Mouse (Mus musculus) left cerebral cortex, adult 18-20 months (tissue): Measurements from ENCODE around the gene Vwa8. TPM values are rescaled to one million over a fixed set of nuclear protein-coding genes. Genes with fewer than 3 reads are reported as not detected.
"Not testable (repeated sequence)": the region's sequence is repeated elsewhere in the genome, so short reads cannot be mapped to it uniquely, and the experiment has no call there.

Source experiments
- DNase-seq, 2 experiments: peaks; one replicate each; pipeline ENCODE4 v3.0.0; 2021 to 2022; ENCODE audit warnings: low spot score in 2 of 2, mixed read lengths in 1 of 2
- total RNA-seq, 2 experiments: library from RNA; stranded (reverse); gene quantifications; 2 replicates each; pipeline ENCODE4 v1.2.3; 2021

Gene Vwa8
- total RNA-seq, 2 experiments from 2014 or later: 33.7 to 36.3 TPM

GRCm38 (mm10) chr14:78970621-78971020, 121.8 kb downstream of the Vwa8 start:
- no peak for DNase-seq

- DNase-seq: no peak
Measured at GRCm38 (mm10) chr14:78972424-78972823, 123.6 kb downstream of the Vwa8 start.

DNA sequence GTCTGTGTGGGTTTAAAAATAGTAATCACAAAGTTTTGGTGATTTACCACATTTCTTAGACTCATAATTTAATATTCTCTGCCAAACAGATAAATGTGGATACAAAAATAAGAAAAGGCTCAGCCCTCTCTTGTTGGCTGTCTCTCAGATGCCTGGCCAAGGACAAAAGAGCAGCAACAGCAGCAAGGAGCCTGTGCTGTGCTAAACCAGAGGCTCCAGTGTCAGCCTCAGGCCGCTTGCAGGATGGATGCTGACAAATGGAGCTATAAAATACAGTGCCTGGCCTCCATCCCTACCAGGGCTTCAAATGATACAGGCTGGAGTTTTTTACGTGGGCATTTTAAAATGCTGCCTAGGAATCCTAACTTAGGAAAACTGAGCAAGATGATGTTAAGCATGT, 134.3 kb downstream of the Vwa8 start:
- DNase-seq: no peak

GRCm38 (mm10) chr14:78984296-78984695, 135.4 kb downstream of the Vwa8 start:
- DNase-seq: peak; percentile 22 to 31

DNA sequence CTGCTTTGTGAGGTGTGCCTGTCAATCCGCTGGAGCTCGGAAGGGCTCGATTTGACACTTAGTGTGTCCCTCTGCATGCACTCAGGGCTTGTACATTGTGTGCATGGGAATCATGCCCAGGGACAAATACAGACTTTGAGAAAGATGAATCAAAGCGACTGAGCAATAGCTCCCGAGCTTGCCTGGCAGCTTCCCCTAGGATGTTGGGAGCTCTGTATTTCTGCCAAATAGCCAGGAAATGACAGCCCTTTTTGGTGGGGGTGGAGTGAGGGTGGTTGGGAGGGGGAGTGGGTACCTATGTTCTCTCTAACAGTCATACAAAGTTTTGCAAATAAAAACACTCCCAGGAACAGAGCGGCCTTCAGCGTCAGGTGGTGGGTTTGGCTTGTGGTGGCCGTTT, 138.7 kb downstream of the Vwa8 start:
- DNase-seq: peak; percentile 18 to 33

- no peak for DNase-seq
Measured at GRCm38 (mm10) chr14:78992456-78992855, 143.6 kb downstream of the Vwa8 start.

GRCm38 (mm10) chr14:78993515-78993914, 144.7 kb downstream of the Vwa8 start:
- DNase-seq: no peak

DNA sequence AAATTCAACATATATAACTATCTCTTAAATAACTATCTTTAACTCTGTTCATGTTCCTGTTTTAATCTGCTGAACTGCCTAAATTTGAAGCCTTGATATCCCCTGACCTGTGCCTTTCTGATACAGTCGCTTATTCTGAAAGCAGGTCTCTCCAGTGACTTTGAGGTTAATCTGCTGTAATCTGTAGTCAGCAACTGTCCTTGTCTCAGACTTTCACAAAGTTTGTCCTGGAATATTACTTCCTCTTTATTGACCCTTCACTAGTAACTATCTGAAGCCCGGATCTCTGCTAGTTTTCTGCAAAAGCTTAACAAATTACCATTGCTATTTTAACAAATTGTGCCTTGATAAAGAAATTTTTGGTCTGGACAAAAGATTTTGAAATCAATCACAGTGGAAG, 147.5 kb downstream of the Vwa8 start:
- DNase-seq: no peak

DNA sequence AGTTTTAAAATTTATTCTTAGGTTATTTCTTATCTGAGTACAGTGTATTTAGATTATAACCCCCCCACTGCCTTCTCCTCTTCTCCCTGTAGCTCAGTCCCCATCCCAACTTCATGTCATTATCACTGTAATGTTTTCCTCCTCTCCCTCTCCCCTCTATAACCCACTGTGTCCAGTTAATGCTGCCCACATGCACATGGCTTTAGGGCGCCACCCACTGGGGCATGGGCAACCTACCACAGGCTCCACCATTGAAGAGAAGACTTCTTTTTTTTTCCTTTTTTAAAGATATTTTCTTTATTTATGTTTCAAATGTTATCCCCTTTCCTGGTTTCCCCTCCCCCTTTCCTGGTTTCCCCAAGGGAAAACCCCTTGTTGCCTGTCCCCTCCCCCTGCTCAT, 154.7 kb downstream of the Vwa8 start:
- DNase-seq: no peak

GRCm38 (mm10) chr14:79017710-79018109, 168.9 kb downstream of the Vwa8 start:
- not testable (repeated sequence) for DNase-seq

- DNase-seq: no peak
Measured at GRCm38 (mm10) chr14:79018564-79018963, 169.7 kb downstream of the Vwa8 start.

- no peak for DNase-seq
Measured at GRCm38 (mm10) chr14:79021725-79022124, 172.9 kb downstream of the Vwa8 start.

DNA sequence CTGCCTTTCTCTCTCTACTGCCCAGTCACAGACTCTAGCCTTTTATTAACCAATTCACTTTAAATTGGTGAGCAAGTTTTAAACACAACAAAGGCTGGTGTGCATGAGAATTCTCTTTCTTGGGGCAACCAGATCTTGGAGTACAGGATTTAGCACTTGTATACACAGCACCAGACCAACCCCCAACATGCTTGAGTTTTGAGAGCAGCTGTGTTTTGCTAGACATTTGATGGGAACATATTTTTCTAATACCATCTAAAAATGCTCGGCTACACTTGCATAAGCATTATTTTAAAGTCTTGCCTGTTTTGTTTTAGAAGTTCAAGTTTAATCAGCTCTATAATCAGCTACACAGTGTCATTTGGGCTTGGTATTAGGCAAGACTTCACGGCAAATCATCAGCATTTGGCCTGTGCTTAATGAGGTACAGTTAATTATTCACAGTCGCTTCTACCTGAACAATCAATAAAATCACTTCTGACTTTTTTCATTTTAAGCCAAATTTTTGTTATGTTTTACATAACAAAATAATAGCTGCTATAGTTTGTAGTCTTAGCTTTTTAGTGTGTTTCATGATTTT, 180.2 kb downstream of the Vwa8 start:
- DNase-seq: no peak

GRCm38 (mm10) chr14:79030715-79031114, 181.9 kb downstream of the Vwa8 start:
- no peak for DNase-seq

GRCm38 (mm10) chr14:79031230-79031740, 182.4 kb downstream of the Vwa8 start:
- no peak for DNase-seq

GRCm38 (mm10) chr14:79033396-79033795, 184.5 kb downstream of the Vwa8 start:
- DNase-seq: no peak

DNA sequence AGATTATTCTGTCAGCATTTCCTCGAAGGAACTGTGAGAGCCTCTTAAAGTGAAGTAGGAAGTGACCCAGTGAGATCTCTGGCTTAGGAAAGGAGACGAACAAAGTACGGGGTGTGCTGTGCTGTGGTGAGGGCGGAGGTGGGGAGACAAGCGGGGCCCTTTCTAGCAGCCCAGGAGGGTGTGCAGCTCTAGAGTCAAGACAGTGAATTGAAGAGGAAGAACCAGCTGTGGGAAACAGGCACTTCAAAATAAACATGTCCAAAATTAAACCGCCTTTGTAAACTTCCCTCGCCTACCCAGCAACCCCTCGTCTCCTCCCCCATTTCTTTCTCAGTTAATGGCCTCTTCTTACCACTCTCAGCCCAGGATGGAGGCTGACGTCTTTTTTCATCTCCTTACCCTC, 185.7 kb downstream of the Vwa8 start:
- no peak for DNase-seq

DNA sequence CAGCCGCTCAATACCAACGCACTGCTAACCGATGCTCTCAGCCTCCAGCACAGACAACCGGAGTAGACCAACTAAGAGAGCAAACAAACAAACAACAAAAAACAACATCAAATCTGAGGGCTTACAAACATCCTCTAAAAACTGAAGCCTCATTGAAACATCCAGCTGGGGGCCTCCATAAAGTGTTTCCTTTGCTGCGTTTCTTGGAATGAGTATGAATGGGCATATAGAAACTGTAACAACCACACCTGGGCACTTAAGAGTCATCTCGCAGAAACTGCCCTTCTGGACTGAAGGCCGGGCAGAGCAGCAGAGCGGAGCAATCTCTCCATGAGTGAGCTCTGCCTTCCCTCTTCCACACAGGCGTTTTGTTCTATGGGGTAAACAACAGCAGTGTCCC, 186.7 kb downstream of the Vwa8 start:
- no peak for DNase-seq

- DNase-seq: no peak
Measured at GRCm38 (mm10) chr14:79047186-79047585, 198.3 kb downstream of the Vwa8 start.

GRCm38 (mm10) chr14:79047956-79048355, 199.1 kb downstream of the Vwa8 start:
- no peak for DNase-seq

GRCm38 (mm10) chr14:79049544-79049943, 200.7 kb downstream of the Vwa8 start:
- no peak for DNase-seq

DNA sequence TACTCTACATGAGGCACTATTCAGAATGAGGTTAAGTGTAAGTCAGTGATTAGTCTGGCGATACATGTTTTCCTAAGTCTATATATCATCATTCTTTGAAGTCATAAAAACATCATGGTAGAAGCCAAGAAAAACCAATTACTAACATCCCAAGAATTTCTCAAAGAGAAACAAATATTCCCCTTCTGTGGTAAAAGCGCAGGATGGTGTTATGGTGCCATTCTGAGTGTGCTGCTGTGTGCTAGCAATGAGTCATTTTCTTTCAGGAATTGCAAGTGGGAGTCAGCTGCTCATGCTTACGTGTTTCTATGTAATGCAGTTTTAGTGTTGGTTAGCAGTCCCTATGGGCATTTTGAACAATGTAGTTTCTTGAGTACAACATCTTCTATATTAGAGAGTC, 216.8 kb downstream of the Vwa8 start:
- DNase-seq: peak; percentile 14 to 33

GRCm38 (mm10) chr14:79069515-79069914, 220.7 kb downstream of the Vwa8 start:
- no peak for DNase-seq

DNA sequence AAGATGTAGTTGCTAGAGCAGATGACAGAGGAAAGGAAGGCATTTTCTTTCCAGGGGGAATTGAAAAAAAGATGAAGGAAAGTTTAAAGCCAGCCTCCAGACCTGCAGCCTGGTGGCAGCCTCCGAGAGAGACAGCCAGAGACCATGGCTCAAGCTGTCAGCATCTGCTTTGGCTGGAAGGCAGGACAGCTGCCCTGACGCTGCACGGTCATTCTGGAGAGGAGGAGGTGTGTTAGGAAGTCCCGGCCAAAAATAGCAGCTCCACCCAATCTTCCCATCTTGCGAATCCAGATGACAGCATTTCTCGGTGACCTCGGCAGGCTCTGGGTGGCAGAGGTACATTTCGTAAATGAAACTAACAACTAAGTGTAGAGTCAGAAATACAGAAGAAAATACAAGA, 225.9 kb downstream of the Vwa8 start:
- DNase-seq: no peak
